Mouse (Mus musculus) embryonic facial prominence, embryonic 10.5 days (tissue): Measurements from ENCODE around the gene Spin1. TPM values are rescaled to one million over a fixed set of nuclear protein-coding genes. Genes with fewer than 3 reads are reported as not detected.
"Not testable (repeated sequence)": the region's sequence is repeated elsewhere in the genome, so short reads cannot be mapped to it uniquely, and the experiment has no call there.

Experiments used
- DNase-seq: peaks from one replicate; pipeline ENCODE4 v3.0.0-alpha.2; 2017; ENCODE audit warnings: low spot score
- H3K27ac ChIP-seq: fragments of 300-500 bp; sonication (generic); replicated peaks from 2 replicates; pipeline ENCODE4 v1.5.1; 2016; ENCODE audit warnings: mild to moderate bottlenecking
- H3K27me3 ChIP-seq: fragments of 300-500 bp; sonication (generic); replicated peaks from 2 replicates; pipeline ENCODE4 v1.6.1; 2016; ENCODE audit warnings: low read depth, mild to moderate bottlenecking; ENCODE audit not compliant: poor library complexity, severe bottlenecking
- H3K36me3 ChIP-seq: fragments of 300-500 bp; sonication (generic); replicated peaks from 2 replicates; pipeline ENCODE4 v1.6.1; 2016; ENCODE audit warnings: mild to moderate bottlenecking, moderate library complexity
- H3K4me1 ChIP-seq: fragments of 300-500 bp; sonication (generic); 2 replicates; pipeline ENCODE4 v1.6.1; 2016
- H3K4me3 ChIP-seq: fragments of 300-500 bp; sonication (generic); 2 replicates; pipeline ENCODE4 v1.5.1; 2016; ENCODE audit warnings: mild to moderate bottlenecking, moderate library complexity
- H3K9me3 ChIP-seq: fragments of 300-500 bp; sonication (generic); 2 replicates; pipeline ENCODE4 v1.6.1; 2016; ENCODE audit warnings: mild to moderate bottlenecking
- whole genome bisulfite sequencing: fragments of 180-500 bp; shearing (Covaris S2); methylation state at CpG from one replicate; pipeline ENCODE4 v1.1.7; 2016; 5-methylcytosine and 5-hydroxymethylcytosine counted together
- polyA plus RNA-seq: library from polyadenylated mRNA; unstranded; fragments of >200 nt; fragmentation: Nextera tagmentation; extraction: Ambion mirVana; gene quantifications from 2 replicates; pipeline ENCODE4 v1.2.1, GENCODE M21; 2016

Spin1 gene
- polyA plus RNA-seq, 1 experiment from 2014 or later: 105 TPM

- DNase-seq, H3K27me3 ChIP-seq, H3K4me3 ChIP-seq, H3K4me1 ChIP-seq, H3K36me3 ChIP-seq, H3K9me3 ChIP-seq, H3K27ac ChIP-seq: not testable (repeated sequence)
- WGBS: 83% methylated on average over 1 of the region's 1 CpGs
These were observed 22.1 kb upstream of the Spin1 start for GRCm38 (mm10) chr13:51078586-51078985.

DNA sequence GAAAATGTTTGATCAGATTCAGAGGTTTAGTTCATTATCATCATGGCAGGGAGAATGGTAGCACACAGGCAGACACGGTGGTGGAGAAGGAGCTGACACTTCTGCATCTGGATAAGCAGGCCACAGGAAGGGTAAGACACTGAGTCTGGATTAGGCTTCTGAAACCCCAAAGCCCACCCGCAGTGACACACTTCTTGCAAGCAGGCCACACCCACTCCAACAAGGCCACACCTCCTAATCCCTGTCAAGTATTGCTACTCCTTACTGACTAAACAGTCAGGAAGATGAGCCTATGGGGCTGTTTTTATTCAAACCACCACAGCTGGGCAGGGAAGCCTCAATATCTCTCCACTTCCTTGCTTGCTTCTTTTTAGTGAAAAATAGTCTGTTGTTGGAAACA is 19.9 kb upstream of the Spin1 start:
- 80% methylated on average over 2 of the region's 2 CpGs for WGBS

DNA sequence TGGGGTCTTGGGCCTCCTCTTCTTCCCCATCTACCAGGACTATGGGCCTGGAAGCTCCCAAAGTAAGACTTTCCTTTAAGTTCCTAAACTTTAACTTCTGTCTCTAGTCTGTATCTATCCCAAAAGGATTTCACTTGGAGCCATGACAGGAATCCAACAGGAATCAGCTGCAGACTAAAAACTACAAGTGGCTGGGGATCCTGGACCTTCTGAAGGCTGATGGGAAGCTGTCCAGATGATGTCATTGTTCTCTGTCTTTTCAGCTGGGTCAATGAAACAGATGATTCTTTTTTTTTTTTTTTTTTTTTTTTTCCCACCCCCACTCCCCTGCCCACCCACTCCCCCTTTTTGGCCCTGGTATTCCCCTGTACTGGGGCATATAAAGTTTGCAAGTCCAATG is 16.4 kb upstream of the Spin1 start:
- no peaks in the 10 kb centered on the region for H3K36me3 ChIP-seq
- DNase-seq: no peak
- no peaks in the 10 kb centered on the region for H3K27me3 ChIP-seq
- H3K9me3 ChIP-seq: no peaks in the 10 kb centered on the region
- no peak overlapping the region for H3K4me3 ChIP-seq
- no peaks in the 10 kb centered on the region for H3K4me1 ChIP-seq
- H3K27ac ChIP-seq: no peak overlapping the region

More for the DNA sequence above, 19.9 kb upstream of the Spin1 start:
- no peak overlapping the region for H3K27ac ChIP-seq
- H3K36me3 ChIP-seq: no peaks in the 10 kb centered on the region
- H3K27me3 ChIP-seq: no peaks in the 10 kb centered on the region
- DNase-seq: no peak
- 0 out of 2 replicates have a peak, but pooled peaks cover 2% of the 10 kb centered on the region for H3K9me3 ChIP-seq
- no peak overlapping the region for H3K4me3 ChIP-seq
- H3K4me1 ChIP-seq: no peaks in the 10 kb centered on the region

- no peak for DNase-seq
- H3K9me3 ChIP-seq: no peaks in the 10 kb centered on the region
- H3K4me1 ChIP-seq: 0 out of 2 replicates have a peak, but pooled peaks cover 5% of the 10 kb centered on the region
- no peaks in the 10 kb centered on the region for H3K36me3 ChIP-seq
- no peak overlapping the region for H3K4me3 ChIP-seq
- no peak overlapping the region for H3K27ac ChIP-seq
- 90% methylated on average over 11 of the region's 11 CpGs for WGBS
- no peaks in the 10 kb centered on the region for H3K27me3 ChIP-seq
These were observed 14.7 kb upstream of the Spin1 start for GRCm38 (mm10) chr13:51085941-51086340.

- no peaks in the 10 kb centered on the region for H3K9me3 ChIP-seq
- H3K36me3 ChIP-seq: no peaks in the 10 kb centered on the region
- DNase-seq: no peak
- no peak overlapping the region for H3K27ac ChIP-seq
- H3K4me3 ChIP-seq: no peak overlapping the region
- H3K4me1 ChIP-seq: 0 out of 2 replicates have a peak, but pooled peaks cover 5% of the 10 kb centered on the region
- WGBS: 90% methylated on average over 4 of the region's 4 CpGs
- no peaks in the 10 kb centered on the region for H3K27me3 ChIP-seq
These were observed 13.4 kb upstream of the Spin1 start for GRCm38 (mm10) chr13:51087253-51087652.

DNA sequence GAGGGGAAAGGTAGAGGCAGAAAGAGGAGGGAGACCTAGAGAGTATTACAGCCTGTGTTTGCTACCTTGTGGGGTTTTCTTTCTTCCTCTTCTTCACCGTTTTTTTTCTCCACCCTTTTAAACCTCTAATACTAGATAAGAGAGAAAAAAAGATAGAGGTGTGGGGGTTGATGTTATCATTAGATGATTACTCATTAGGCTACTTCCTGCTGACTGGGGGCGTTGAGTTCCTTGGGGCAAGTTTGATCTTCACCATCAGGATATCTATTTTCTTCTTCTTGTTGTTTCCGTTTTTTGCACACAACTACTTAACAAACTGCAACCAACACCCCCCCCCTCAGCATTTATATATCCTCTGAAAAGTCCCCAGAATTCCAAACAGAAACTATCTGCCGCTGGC is 12.5 kb upstream of the Spin1 start:
- Histone ChIP-seq H3K27me3 (no peaks in the 10 kb centered on the region), H3K4me1 (0 out of 2 replicates have a peak, but pooled peaks cover 5% of the 10 kb centered on the region), H3K27ac (no peak overlapping the region), H3K4me3 (no peak overlapping the region), H3K36me3 (no peaks in the 10 kb centered on the region), H3K9me3 (no peaks in the 10 kb centered on the region)
- DNase-seq: no peak
- 80% methylated on average over 4 of the region's 4 CpGs for WGBS

- Histone ChIP-seq H3K36me3 (no peaks in the 10 kb centered on the region), H3K4me1 (0 out of 2 replicates have a peak, but pooled peaks cover 5% of the 10 kb centered on the region), H3K9me3 (no peaks in the 10 kb centered on the region), H3K4me3 (no peak overlapping the region), H3K27me3 (no peaks in the 10 kb centered on the region), H3K27ac (no peak overlapping the region)
- DNase-seq: no peak
- WGBS: 80% methylated on average over 4 of the region's 4 CpGs
These were observed 11.6 kb upstream of the Spin1 start for GRCm38 (mm10) chr13:51089058-51089457.

GRCm38 (mm10) chr13:51090105-51090661 is 10.5 kb upstream of the Spin1 start:
- Histone ChIP-seq H3K9me3 (no peaks in the 10 kb centered on the region), H3K4me3 (no peak overlapping the region), H3K4me1 (peaks cover 13% of the 10 kb centered on the region; the same call in 1 of the 2 replicates), H3K27me3 (no peaks in the 10 kb centered on the region), H3K36me3 (no peaks in the 10 kb centered on the region), H3K27ac (no peak overlapping the region)
- no peak for DNase-seq
- 71% methylated on average over 5 of the region's 5 CpGs for WGBS

DNA sequence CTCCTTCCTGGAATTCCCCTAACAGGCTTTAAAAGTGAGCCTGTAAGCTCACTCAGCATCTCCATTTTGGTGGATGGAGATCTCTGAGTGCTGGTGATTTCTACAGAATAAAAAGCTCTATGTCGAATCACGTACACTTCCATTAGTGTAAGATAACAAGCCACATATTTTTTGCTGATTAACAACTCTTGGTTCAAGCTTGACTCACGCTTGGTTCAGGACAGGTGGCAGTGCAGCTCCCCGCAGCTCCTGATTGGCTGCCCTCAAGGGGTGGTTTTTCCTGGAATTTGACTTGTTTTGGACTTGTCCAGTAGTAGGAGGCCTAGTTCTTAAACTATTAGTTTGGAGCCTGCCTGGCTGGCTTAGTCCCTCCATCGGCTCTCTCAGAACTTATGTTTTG is 7.2 kb upstream of the Spin1 start:
- no peak for DNase-seq
- WGBS: 90% methylated on average over 5 of the region's 5 CpGs
- H3K4me1 ChIP-seq: peaks cover 16% of the 10 kb centered on the region; the same call in 1 of the 2 replicates
- no peak overlapping the region for H3K4me3 ChIP-seq
- no peaks in the 10 kb centered on the region for H3K27me3 ChIP-seq
- H3K27ac ChIP-seq: no peak overlapping the region
- H3K9me3 ChIP-seq: no peaks in the 10 kb centered on the region
- no peaks in the 10 kb centered on the region for H3K36me3 ChIP-seq

DNA sequence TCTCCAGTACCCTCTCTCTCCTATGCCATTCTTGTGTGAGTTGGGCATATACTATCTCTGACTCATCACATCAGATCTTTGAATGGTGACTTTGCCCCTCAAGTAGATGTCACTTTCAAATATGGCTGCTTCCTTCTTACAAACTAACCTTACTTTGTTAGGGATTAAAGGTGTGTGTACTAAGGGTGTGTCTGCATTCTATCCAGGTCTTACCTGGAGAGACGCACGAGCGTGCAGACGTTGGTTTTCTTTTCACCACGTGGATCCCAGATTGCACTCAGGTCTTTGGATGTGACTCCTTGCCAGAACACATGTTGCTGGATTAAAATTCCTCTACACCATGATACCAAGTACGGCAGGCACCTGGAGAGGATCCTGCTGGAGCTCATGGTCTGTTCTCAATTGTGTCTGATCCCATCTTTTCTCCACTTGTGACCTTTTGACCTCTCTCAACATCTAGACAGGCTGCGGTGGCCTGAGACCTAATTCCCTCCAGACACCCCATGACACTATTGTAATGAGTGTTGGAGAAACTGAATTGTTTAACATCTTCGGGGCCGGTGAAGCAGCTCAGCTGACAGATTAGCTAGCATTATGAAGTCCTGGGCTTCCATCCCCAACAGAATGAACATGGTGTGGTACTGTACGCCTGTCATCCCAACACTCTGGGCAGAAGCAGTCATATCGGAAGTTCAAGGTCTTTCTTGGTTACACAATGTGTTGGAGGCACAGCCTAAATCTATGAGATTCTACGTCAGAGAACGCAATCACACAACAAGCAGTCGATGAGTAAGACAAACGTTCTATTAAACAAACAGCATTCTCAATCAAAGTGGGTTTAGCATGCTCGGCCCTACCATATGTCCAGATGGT is 6.1 kb upstream of the Spin1 start:
- no peak for DNase-seq
- H3K36me3 ChIP-seq: no peaks in the 10 kb centered on the region
- 73% methylated on average over 16 of the region's 16 CpGs for WGBS

DNA sequence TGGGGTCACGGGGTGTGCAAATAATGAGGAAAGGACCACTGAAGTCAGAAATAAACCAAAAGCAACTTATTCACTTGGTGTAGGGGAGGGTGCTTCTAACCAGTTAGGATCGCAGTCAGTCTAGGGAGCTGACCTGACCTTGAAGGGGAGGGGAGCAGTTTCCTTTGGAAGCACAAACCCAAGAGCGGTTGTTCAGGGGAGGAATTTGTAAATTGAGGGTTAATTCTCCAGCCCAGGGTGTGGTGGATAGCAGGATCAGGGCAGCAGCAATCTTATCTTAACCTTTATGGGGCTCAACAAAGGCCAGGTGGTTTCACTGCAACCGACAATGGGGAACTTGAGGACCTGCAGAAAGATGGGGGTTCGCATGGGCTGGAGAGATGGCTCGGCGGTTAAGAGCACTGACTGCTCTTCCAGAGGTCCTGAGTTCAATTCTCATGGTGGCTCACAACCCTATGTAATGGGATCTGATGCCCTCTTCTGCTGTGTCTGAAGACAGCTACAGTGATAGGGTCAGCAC is 5.4 kb upstream of the Spin1 start:
- WGBS: 84% methylated on average over 7 of the region's 7 CpGs

More for the DNA sequence above, 6.1 kb upstream of the Spin1 start:
- no peak overlapping the region for H3K4me3 ChIP-seq
- H3K9me3 ChIP-seq: no peaks in the 10 kb centered on the region
- H3K27me3 ChIP-seq: no peaks in the 10 kb centered on the region
- H3K4me1 ChIP-seq: peaks cover 23% of the 10 kb centered on the region
- no peak overlapping the region for H3K27ac ChIP-seq

DNA sequence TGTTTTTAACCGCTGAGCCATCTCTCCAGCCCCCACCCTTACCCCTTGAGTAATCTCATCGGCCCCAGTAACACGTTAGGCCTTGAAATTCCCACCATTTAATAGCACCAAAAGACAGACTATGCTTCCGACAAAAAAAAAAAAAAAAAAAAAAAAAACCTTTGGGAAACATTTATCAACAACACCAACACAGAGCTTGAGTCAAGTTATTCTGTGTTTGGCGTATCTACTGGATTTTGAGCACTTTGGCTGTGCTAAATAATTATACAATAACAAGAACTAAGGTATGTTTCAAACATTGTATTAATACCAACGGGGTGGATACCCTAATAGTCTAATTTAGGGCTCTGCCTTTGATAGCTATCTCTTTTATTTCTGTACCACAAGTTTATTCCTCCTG is 4.0 kb upstream of the Spin1 start:
- Histone ChIP-seq H3K27me3 (no peaks in the 10 kb centered on the region), H3K36me3 (no peaks in the 10 kb centered on the region), H3K4me1 (peaks cover 27% of the 10 kb centered on the region), H3K4me3 (no peak overlapping the region), H3K27ac (no peak overlapping the region), H3K9me3 (no peaks in the 10 kb centered on the region)
- 87% methylated on average over 6 of the region's 6 CpGs for WGBS
- DNase-seq: no peak

More for the DNA sequence above, 5.4 kb upstream of the Spin1 start:
- Histone ChIP-seq H3K27me3 (no peaks in the 10 kb centered on the region), H3K36me3 (no peaks in the 10 kb centered on the region), H3K9me3 (no peaks in the 10 kb centered on the region), H3K4me1 (peaks cover 29% of the 10 kb centered on the region), H3K4me3 (no peak overlapping the region), H3K27ac (no peak overlapping the region)
- DNase-seq: no peak
